Mouse (Mus musculus): Measurements from ENCODE around the gene Ttc13.

Ttc13 gene

GRCm38 (mm10) chr8:124658415-124658814, 63.4 kb downstream of the Ttc13 start:
- in situ Hi-C loops (cut with MboI; ENCODE audit: low sequenced_read_pairs) = no loop called here

DNA sequence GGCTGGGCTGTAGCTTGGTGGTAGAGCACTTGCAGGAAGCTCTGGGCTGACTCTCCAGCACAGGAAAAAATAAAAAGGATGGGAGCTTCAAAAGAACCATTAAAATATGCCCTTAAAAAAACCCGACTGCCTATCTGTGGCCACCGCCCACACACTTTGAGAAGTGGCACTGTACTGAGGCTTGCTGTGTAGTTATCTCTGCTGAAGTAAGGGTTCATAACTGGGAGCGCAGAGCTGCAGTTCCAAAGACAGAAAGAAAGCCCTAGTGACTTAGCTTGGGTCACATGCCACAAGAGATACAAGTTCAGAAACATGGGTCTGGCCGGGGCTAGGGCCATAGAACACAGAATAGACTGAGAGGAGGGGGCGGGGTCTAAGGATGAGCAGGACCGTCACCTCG, 63.8 kb downstream of the Ttc13 start:
- in situ Hi-C loops (cut with MboI; ENCODE audit: low sequenced_read_pairs) = no loop called here

DNA sequence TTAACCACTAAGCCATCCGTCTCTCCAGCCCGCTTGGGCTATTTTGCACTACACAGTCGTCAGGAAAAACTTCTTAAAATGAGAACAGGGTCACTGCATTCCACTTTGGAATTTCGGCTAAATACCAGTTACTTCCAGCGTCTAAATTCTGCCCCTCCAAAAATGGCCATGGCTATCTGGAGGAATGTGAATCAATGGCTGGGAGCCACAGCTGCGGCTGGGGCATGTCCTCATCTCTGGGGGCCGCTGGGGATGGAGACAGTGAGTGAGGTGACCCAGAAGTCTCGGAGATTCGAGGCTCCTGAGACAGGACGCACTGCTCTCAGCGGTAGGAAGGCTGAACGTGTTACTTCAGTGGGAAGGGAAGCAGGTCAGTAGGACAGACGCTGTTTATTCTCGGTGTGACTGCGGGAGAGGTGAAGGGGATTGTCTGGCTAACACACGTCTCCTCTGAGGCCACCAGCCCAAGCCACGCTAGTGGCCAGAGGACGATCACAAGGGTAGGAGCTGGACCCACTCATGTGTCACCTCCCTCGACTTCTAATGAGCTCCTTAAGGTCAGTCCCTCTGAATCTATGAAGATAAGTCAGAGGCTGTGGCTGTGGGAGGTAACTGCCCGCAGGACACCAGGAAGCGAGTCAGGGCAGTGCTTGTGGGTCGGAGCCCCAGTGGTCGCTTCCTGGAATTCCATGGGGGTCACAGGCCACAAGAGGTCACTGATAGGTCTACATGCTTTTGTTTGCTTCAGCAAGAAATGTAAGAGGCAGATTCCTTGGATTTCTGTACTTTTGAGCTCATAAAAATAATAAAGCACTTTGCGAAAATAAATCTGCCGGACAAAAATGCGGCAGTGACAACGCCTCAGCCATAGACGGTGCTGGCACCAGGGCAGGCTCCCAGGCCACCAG, 68.0 kb downstream of the Ttc13 start:
- in situ Hi-C loops (cut with MboI; ENCODE audit: low sequenced_read_pairs) = no loop called here

DNA sequence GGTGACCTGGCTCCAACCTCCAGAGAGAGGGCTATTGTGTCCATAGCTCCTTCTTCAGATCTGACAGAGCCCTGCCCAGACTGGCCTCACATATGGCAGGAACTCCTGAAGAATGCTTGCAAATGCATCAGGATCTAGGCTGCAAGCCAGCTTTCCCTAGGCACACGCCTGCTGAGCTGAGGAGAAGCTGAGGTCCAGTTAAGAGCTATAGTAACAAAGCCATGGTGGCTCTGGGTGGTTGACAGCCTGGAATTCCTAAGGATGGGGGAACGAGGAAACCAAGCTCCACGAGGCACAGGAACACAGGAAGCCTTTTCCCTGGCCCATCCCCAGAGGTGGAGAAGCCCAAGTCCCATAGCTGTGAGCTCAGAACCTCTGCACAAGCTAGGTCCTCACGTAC, 69.2 kb downstream of the Ttc13 start:
- in situ Hi-C loops (cut with MboI; ENCODE audit: low sequenced_read_pairs) = no loop called here

- in situ Hi-C loops (cut with MboI; ENCODE audit: low sequenced_read_pairs) = no loop called here
Measured at GRCm38 (mm10) chr8:124651776-124652175, 70.0 kb downstream of the Ttc13 start.

GRCm38 (mm10) chr8:124648311-124648710, 73.5 kb downstream of the Ttc13 start:
- in situ Hi-C loops (cut with MboI; ENCODE audit: low sequenced_read_pairs) = no loop called here

- in situ Hi-C loops (cut with MboI; ENCODE audit: low sequenced_read_pairs) = no loop called here
Measured at GRCm38 (mm10) chr8:124643540-124644339, 78.0 kb downstream of the Ttc13 start.

DNA sequence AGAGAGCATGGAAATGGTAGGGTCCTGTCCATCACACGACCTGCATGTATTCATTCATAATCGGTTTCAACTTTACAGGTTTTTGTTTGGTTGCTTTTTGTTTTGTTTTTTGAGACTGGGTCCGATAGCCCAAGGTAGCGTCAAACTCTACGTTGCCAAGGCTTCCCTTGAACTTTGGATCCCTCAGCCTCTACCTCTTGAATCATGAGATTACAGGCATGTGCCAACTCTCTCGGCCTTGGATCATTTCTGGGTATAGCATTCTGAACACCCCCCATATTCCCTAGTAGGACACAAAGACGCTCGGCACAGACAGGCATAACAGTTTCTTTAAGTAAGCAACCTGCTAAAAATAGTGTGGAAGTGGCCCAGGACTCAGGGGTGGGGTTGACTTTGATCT, 80.2 kb downstream of the Ttc13 start:
- in situ Hi-C loops (cut with MboI; ENCODE audit: low sequenced_read_pairs) = no loop called here

- in situ Hi-C loops (cut with MboI; ENCODE audit: low sequenced_read_pairs) = no loop called here
Measured at GRCm38 (mm10) chr8:124635247-124635502, 86.6 kb downstream of the Ttc13 start.

GRCm38 (mm10) chr8:124634411-124635246, 87.2 kb downstream of the Ttc13 start:
- in situ Hi-C loops (cut with MboI; ENCODE audit: low sequenced_read_pairs) = no loop called here

DNA sequence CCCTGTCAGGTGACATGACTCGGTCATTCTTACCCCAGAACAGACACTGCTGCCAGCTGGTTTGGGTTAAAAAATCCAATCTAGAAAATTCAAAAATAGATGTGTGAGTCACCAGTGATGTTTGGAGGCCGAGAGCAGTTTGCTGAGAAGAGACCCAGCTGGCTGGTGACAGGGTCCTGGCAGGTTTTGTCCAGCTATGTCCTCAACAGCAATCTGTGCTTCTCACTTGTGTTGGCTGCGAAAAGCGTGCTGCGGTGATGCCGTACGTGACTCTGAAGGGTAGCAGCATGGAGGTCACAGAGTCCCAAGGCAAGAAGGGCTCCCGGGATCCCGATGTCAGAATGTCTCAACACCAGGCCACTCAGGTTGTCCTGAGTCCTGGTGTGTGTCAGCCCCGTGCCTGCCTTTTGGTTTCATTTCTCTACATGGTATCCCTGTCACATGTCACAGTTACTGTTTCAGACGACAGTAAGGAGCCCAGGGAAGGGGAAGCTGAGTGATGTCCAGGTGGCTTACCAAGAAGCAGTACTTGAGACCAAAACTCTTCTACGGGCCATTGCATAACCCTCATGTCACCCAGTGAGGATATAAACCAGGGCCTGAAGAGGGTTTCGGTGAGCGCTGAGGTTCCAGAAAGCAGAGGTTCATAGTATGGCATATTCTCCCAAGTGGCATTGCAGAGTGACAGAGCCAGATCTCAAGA, 88.6 kb downstream of the Ttc13 start:
- in situ Hi-C loops (cut with MboI; ENCODE audit: low sequenced_read_pairs) = no loop called here

GRCm38 (mm10) chr8:124631966-124632365, 89.8 kb downstream of the Ttc13 start:
- in situ Hi-C loops (cut with MboI; ENCODE audit: low sequenced_read_pairs) = no loop called here

DNA sequence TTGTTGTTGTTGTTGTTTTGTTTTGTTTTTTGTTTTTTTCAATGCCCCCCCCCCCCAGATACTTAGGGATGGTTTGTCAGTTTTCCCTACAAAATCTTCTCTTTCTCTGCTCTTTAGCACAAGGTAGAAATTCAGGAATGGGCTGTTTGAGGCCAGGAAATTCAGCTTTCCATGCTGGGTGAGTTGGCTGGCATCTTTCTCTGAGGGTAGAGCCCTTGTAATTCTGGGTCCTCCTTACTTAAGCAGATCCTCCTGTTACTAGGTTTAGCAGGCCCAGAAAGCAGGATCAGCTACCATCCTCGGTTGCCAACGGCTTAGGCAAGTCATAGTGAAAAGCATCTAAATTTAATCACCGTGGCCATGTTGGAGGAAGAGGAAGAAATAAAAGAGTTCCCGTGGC, 90.9 kb downstream of the Ttc13 start:
- in situ Hi-C loops (cut with MboI; ENCODE audit: low sequenced_read_pairs) = no loop called here

DNA sequence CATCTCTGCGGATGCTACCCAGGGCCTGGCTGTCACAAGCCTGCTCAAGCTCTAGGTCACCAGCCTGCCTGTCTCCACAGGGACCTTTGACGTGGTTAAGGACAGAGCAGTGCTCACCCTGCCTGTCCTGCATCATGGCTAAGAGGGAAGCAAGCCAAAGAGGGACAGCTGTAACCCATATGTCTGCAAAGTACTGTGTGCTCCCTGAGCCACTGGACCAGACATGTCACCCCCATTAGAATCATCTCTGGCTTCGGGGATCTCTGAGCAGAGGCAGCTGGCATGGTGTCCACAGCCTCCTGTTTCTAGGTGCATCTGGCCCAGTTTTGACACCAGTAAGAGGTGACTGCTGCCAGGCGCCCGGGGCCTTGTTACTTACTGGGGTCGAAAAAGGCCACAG, 91.3 kb downstream of the Ttc13 start:
- in situ Hi-C loops (cut with MboI; ENCODE audit: low sequenced_read_pairs) = no loop called here

DNA sequence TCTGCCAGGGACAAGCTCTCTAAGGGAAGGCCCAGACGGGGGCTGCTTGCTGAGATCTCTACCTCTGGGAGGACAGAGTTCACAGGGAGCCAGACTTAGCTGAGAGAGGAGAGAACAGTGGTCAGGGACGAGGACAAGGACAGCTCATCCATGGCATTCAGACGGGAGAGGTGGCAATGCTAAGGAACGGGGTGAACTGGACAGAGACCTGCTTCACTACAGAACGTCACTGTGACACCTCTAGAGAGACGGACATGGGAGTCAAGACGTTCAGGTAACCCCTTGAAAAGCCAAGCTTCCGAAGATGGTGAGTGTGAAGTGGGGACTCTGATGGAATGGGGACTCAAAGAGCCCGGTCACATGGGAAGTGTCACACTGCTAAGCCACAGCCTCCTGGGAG, 95.5 kb downstream of the Ttc13 start:
- in situ Hi-C loops (cut with MboI; ENCODE audit: low sequenced_read_pairs) = no loop called here

Data from CH12F3 (cell line).